Comparison of ENCODE assay signal across 9 mouse cellular contexts in the genomic region with DNA sequence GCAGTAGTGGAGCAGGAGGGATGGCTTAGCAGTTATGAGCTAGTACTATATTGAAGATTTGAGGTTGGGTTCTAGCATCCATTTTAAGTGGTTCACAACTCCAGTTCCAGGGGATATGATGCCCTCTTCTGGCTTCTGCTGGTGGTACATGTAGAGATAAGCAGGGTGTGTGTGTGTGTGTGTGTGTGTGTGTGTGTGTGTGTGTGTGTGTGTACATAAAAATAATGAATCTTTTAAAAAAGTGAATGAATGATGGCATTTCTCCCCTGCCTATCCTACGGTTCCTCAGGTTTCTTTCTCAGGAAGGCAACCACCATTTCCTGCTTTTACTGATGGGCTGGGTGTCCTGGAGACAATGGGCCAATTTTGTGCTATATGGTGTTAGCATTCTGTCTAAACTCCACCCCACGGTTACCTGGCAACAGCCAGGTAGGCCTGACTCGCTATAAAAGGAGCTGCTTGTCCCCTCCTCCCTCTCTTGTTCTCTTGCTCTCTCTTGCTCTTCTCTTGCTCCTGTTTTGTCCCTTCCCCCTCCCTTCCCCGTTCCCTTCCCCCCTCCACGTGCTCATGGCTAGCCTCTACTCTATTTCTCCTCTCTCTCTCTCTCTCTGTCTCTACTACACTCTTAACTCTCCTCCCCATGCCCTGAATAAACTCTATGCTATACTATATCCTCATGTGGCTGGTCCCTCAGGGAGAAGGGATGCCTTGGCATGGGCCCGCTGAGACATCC. TPM values are rescaled to one million over a fixed set of nuclear protein-coding genes. Genes with fewer than 3 reads are reported as not detected.
A peak's percentile ranks its signal among the peaks of the same experiment; 100 is the strongest.
DNase-seq lines count a peak whose midpoint lies in the region; ATAC-seq lines count a peak whose summit lies in the region.
"Had no signal": no experiment of that assay in that cellular context is flagged by ENCODE, and none has a peak within 500 bp of the region (broad histone marks: within the 10 kb centered on the region; RNA-seq: fewer than 3 reads in every experiment).

No protein-coding gene starts in this region.

- H3K9me3 ChIP-seq in liver, embryonic 12.5 days (replicated peaks) = no peaks in the 10 kb centered on the region
- H3K9me3 ChIP-seq: megakaryocyte, embryonic 14.5 days had no signal

- H3K4me2 ChIP-seq in liver, embryonic 12.5 days = no peak overlapping the region

- 35% methylated on average over 6 of the region's 6 CpGs for WGBS in liver, embryonic 12.5 days (ENCODE audit: insufficient replicate concordance)

- DNase-seq in cerebellum, adult 9-10 months = peak; percentile 60
- no peak for DNase-seq in cerebellum, postnatal 4 days (ENCODE audit: low spot score in 2 of 2)
- peak; percentile 50 for DNase-seq in liver
- peak; percentile 59 for DNase-seq in c-Kit-positive CD71-positive TER-119-negative erythroid progenitor cells, embryonic 14.5 days (ENCODE audit: low read depth)
- DNase-seq in mesoderm, embryonic 11.5 days (ENCODE audit: low read depth, low spot score) = peak; percentile 41
- DNase-seq in urinary bladder, adult 18-20 months (ENCODE audit: low spot score in 2 of 2) = no peak
- DNase-seq in cerebellum, adult 11-12 months = no peak

- ATAC-seq in liver, embryonic 12.5 days = no peak

- H3K36me3 ChIP-seq in liver, embryonic 12.5 days = no peaks in the 10 kb centered on the region

- no peak overlapping the region for H3K27ac ChIP-seq in liver, embryonic 12.5 days

- H3K4me1 ChIP-seq in liver, embryonic 12.5 days = peaks cover 37% of the 10 kb centered on the region

- H3K27me3 ChIP-seq in liver, embryonic 12.5 days (replicated peaks) = no peaks in the 10 kb centered on the region
- H3K27me3 ChIP-seq: megakaryocyte, embryonic 14.5 days had no signal

- H3K9ac ChIP-seq in liver, embryonic 12.5 days = no peak overlapping the region

- no peak overlapping the region for H3K4me3 ChIP-seq in liver, embryonic 12.5 days
- H3K4me3 ChIP-seq: megakaryocyte, embryonic 14.5 days had no signal

RNA-seq across cellular contexts. Expression of a gene that starts 3.5 kb away (rescaled TPM):
- polyA plus RNA-seq in liver, embryonic 12.5 days (2016; fragmentation: Nextera tagmentation; extraction: Ambion mirVana) = 25.9 and 26.9 TPM in 2 replicates

RNA-seq across cellular contexts. Expression of a gene that starts 28.0 kb away (rescaled TPM):
- polyA plus RNA-seq in liver, embryonic 12.5 days (2016; fragmentation: Nextera tagmentation; extraction: Ambion mirVana) = 33.3 and 36.5 TPM in 2 replicates

Comparison
In these comparisons a context has a peak if more than half of its experiments do, and no peak if none do; other contexts are left out.
1. DNase-seq: peak in cerebellum, adult 9-10 months (single experiment), liver (single experiment), c-Kit-positive CD71-positive TER-119-negative erythroid progenitor cells, embryonic 14.5 days (single experiment) and mesoderm, embryonic 11.5 days (single experiment); none in cerebellum, postnatal 4 days (0 of 2), urinary bladder, adult 18-20 months (0 of 2) and cerebellum, adult 11-12 months (single experiment).